Mouse (Mus musculus) kidney, postnatal 14 days (tissue): Measurements from ENCODE around the gene Matn1.

Experiments used
- DNase-seq: peaks from one replicate; pipeline ENCODE4 v3.0.0; 2022; ENCODE audit warnings: mixed read lengths

The Matn1 gene

GRCm38 (mm10) chr4:130988219-130988839 is 44.1 kb downstream of the Matn1 start:
- DNase-seq, result no peak

GRCm38 (mm10) chr4:130989146-130989545 is 45.0 kb downstream of the Matn1 start:
- DNase-seq, result no peak

- DNase-seq, result no peak
Observed at GRCm38 (mm10) chr4:130990966-130991365, 46.8 kb downstream of the Matn1 start.

GRCm38 (mm10) chr4:130994556-130994955 is 50.4 kb downstream of the Matn1 start:
- no peak for DNase-seq

GRCm38 (mm10) chr4:130999744-131000527 is 55.8 kb downstream of the Matn1 start:
- no peak for DNase-seq

- no peak for DNase-seq
Observed at GRCm38 (mm10) chr4:131000614-131001178, 56.5 kb downstream of the Matn1 start.
